Mouse (Mus musculus) A20 (cell line): ENCODE data around the gene Ttc39b.

Experiments
- DNase-seq: peaks from one replicate; pipeline ENCODE4 v3.0.0-alpha.2; 2011; ENCODE audit warnings: low read depth, low spot score

Ttc39b gene

DNA sequence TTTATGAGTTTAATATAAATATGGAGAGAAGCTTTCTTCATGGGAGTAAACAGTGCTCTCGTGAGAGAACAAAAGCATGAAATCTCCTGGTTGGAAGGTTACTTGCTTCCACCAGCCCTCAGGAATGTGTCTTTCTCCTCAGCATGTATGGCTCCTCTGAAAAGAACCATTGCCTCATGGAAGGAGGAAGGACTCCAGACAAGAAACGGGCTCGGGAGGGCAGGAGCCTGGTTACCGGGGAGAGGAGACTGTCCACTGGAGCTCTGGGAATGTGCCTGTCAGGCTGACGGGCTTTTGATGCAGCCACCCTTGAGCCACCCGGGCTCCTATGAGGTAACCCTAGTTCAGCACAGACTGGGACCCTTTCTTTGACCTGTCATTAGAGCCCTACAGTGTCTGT lies 137.6 kb downstream of the Ttc39b start:
- no peak for DNase-seq

DNA sequence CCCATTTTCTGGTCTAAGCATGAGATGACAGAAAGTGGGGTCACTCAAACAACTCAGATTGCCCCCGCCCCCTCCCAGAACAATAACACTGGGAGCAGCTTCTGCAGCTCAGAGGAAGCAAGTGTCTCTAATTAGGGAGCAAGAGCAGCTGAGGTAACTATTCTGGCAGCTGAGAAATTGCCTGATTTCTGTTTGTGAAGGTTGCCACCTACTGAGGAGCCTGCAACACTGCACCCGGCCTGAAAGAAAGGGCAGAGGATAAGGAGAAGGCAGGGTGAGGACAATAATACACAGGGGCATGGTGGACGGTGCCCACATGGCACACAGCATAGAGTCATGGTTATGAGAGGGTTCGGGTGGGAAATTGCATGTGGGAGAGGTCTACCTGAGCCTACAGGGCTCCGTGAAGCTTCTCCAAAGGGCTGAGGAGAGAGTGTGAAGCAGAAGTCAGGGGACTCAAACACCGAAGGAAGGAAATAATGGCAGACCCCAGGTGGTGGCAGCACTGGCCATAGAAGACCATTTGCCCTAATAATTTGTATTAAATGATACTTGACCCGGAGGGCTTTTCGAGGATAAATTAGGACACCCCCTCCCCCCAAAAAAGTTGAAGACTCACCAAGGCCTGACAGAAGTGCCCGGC lies 140.6 kb downstream of the Ttc39b start:
- peak; percentile 47 for DNase-seq

- no peak for DNase-seq
Observed at GRCm38 (mm10) chr4:83182178-83183068, 141.6 kb downstream of the Ttc39b start.

GRCm38 (mm10) chr4:83177471-83177870 lies 146.6 kb downstream of the Ttc39b start:
- no peak for DNase-seq

GRCm38 (mm10) chr4:83174946-83175345 lies 149.1 kb downstream of the Ttc39b start:
- DNase-seq, result no peak

- no peak for DNase-seq
Observed at GRCm38 (mm10) chr4:83172278-83172677, 151.8 kb downstream of the Ttc39b start.

- no peak for DNase-seq
Observed at GRCm38 (mm10) chr4:83170741-83171140, 153.3 kb downstream of the Ttc39b start.
